Mouse (Mus musculus) adrenal gland, postnatal 25 days (tissue): ENCODE results near the gene Adam12. TPM values are rescaled to one million over a fixed set of nuclear protein-coding genes. Genes with fewer than 3 reads are reported as not detected.

Source experiments
- DNase-seq: peaks from one replicate; pipeline ENCODE4 v3.0.0; 2021; ENCODE audit warnings: mixed read lengths
- total RNA-seq: library from RNA; stranded (reverse); gene quantifications from 2 replicates; pipeline ENCODE4 v1.2.3, GENCODE M21; 2021

Adam12 gene
- total RNA-seq, 1 experiment from 2014 or later = 10.2 TPM

GRCm38 (mm10) chr7:134150305-134150704, 81.6 kb downstream of the Adam12 start:
- DNase-seq = no peak

GRCm38 (mm10) chr7:134149351-134149750, 82.6 kb downstream of the Adam12 start:
- DNase-seq = no peak

- DNase-seq = peak; percentile 5
These were observed 84.4 kb downstream of the Adam12 start for GRCm38 (mm10) chr7:134147561-134147960.

- DNase-seq = no peak
These were observed 85.1 kb downstream of the Adam12 start for GRCm38 (mm10) chr7:134146821-134147220.

GRCm38 (mm10) chr7:134144111-134144510, 87.8 kb downstream of the Adam12 start:
- DNase-seq = no peak

GRCm38 (mm10) chr7:134139291-134139949, 92.5 kb downstream of the Adam12 start:
- peak; percentile 66 for DNase-seq

GRCm38 (mm10) chr7:134132323-134132722, 99.6 kb downstream of the Adam12 start:
- no peak for DNase-seq

GRCm38 (mm10) chr7:134128087-134128522, 103.8 kb downstream of the Adam12 start:
- DNase-seq = no peak

GRCm38 (mm10) chr7:134121397-134121796, 110.5 kb downstream of the Adam12 start:
- no peak for DNase-seq

- DNase-seq = peak; percentile 13
These were observed 116.5 kb downstream of the Adam12 start for GRCm38 (mm10) chr7:134115438-134115837.

GRCm38 (mm10) chr7:134114311-134115188, 117.4 kb downstream of the Adam12 start:
- DNase-seq = peak; percentile 7

- no peak for DNase-seq
These were observed 118.1 kb downstream of the Adam12 start for GRCm38 (mm10) chr7:134113829-134114228.

- DNase-seq = no peak
These were observed 121.8 kb downstream of the Adam12 start for GRCm38 (mm10) chr7:134110116-134110515.

- no peak for DNase-seq
These were observed 124.1 kb downstream of the Adam12 start for GRCm38 (mm10) chr7:134107849-134108248.

GRCm38 (mm10) chr7:134099010-134099409, 132.9 kb downstream of the Adam12 start:
- DNase-seq = no peak

GRCm38 (mm10) chr7:134097861-134098260, 134.1 kb downstream of the Adam12 start:
- DNase-seq = no peak

GRCm38 (mm10) chr7:134093871-134094270, 138.1 kb downstream of the Adam12 start:
- no peak for DNase-seq

- DNase-seq = no peak
These were observed 141.2 kb downstream of the Adam12 start for GRCm38 (mm10) chr7:134090764-134091163.

GRCm38 (mm10) chr7:134090256-134090655, 141.7 kb downstream of the Adam12 start:
- DNase-seq = no peak

- no peak for DNase-seq
These were observed 143.2 kb downstream of the Adam12 start for GRCm38 (mm10) chr7:134088548-134089347.

GRCm38 (mm10) chr7:134085396-134085795, 146.6 kb downstream of the Adam12 start:
- DNase-seq = no peak

- DNase-seq = no peak
These were observed 147.0 kb downstream of the Adam12 start for GRCm38 (mm10) chr7:134084926-134085325.
